Mouse (Mus musculus) adrenal gland, adult (tissue): Measurements from ENCODE around the gene Gm13420.
"Not testable (repeated sequence)": the region's sequence is repeated elsewhere in the genome, so short reads cannot be mapped to it uniquely, and the experiment has no call there.

Source experiments
- DNase-seq, 2 experiments: peaks; one replicate each; pipeline ENCODE4 v3.0.0; 2022 to 2023; ENCODE audit warnings: low spot score in 1 of 2; ENCODE audit not compliant: inconsistent age in 2 of 2

The Gm13420 gene

GRCm38 (mm10) chr2:29751497-29751896, at the start of gene Gm13420:
Gene Gm13420, minus strand, starts transcription at chr2:29751685.
- DNase-seq: no peak

GRCm38 (mm10) chr2:29792772-29793487, 41.4 kb upstream of the Gm13420 start:
- no peak for DNase-seq

GRCm38 (mm10) chr2:29787937-29788681, 36.6 kb upstream of the Gm13420 start, which contains the start of gene Trub2:
Gene Trub2, minus strand, starts transcription at chr2:29788502.
- DNase-seq: peak; percentile 89 to 96

GRCm38 (mm10) chr2:29787104-29787917, 35.8 kb upstream of the Gm13420 start, which contains the start of gene Coq4:
Gene Coq4, plus strand, starts transcription at chr2:29787493.
- DNase-seq: peak; percentile 90 to 98

- no peak for DNase-seq
Measured at GRCm38 (mm10) chr2:29784290-29784689, 32.8 kb upstream of the Gm13420 start.

GRCm38 (mm10) chr2:29781256-29781655, 29.8 kb upstream of the Gm13420 start:
- DNase-seq: not testable (repeated sequence)

GRCm38 (mm10) chr2:29773323-29773722, 21.8 kb upstream of the Gm13420 start:
- no peak for DNase-seq

- peak; percentile 70 to 89 for DNase-seq
Measured at GRCm38 (mm10) chr2:29771611-29772461, 20.4 kb upstream of the Gm13420 start.

GRCm38 (mm10) chr2:29770162-29770561, 18.7 kb upstream of the Gm13420 start:
- no peak for DNase-seq

GRCm38 (mm10) chr2:29768901-29769300, 17.4 kb upstream of the Gm13420 start:
- no peak for DNase-seq

- no peak for DNase-seq
Measured at GRCm38 (mm10) chr2:29767976-29768709, 16.7 kb upstream of the Gm13420 start.

GRCm38 (mm10) chr2:29764831-29765230, 13.3 kb upstream of the Gm13420 start:
- peak; percentile 66 to 89 for DNase-seq

- no peak for DNase-seq
Measured at GRCm38 (mm10) chr2:29755693-29756092, 4.2 kb upstream of the Gm13420 start.

GRCm38 (mm10) chr2:29752397-29752796, 912 bp upstream of the Gm13420 start:
- no peak for DNase-seq

- no peak for DNase-seq
Measured at GRCm38 (mm10) chr2:29748499-29748898, 3.0 kb downstream of the Gm13420 start.

GRCm38 (mm10) chr2:29747852-29748251, 3.6 kb downstream of the Gm13420 start:
- DNase-seq: no peak

GRCm38 (mm10) chr2:29747188-29747782, 4.2 kb downstream of the Gm13420 start:
- no peak for DNase-seq

GRCm38 (mm10) chr2:29744256-29744655, 7.2 kb downstream of the Gm13420 start:
- no peak for DNase-seq

GRCm38 (mm10) chr2:29741207-29741606, 10.3 kb downstream of the Gm13420 start:
- no peak for DNase-seq
